Mouse (Mus musculus): ENCODE measurements around the gene Camkk1. TPM values are rescaled to one million over a fixed set of nuclear protein-coding genes. Genes with fewer than 3 reads are reported as not detected.

Gene Camkk1
- polyA plus RNA-seq, 1 experiment from 2014 or later, result 3.7 TPM

DNA sequence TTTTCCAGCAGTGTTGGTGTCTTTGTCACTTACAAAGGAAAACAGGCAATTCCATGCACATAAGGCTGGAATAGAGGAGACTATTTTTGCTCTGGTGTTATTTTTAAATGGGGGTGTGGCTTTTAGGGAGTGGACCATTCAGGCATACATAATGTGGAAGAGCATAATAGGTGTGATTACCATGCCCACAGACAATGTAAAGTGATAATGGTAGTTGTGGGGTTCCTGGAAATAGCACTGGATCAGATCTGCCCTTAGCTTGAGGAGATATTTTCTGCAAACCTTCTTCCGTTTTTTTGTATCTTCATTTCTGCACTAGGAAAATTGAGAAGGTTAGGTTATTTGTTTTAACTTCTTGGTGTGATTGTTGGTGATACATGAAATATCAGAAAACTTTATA lies 34.0 kb downstream of the Camkk1 start:
- WGBS, result 100% methylated on average over 1 of the region's 1 CpGs
- no peak overlapping the region for H3K9ac ChIP-seq (ENCODE audit: low read depth, low read length)
- no peak overlapping the region for H3K27ac ChIP-seq (ENCODE audit: low read depth, low read length)
- ATAC-seq (ENCODE audit: low FRiP score) (no peak), DNase-seq (ENCODE audit: low spot score) (no peak)
- H3K4me1 ChIP-seq (replicated peaks; ENCODE audit: control insufficient read depth, insufficient read depth, low read length), result 0 out of 2 replicates have a peak, but pooled peaks cover 2% of the 10 kb centered on the region
- H3K36me3 ChIP-seq (ENCODE audit: control insufficient read depth, insufficient read depth, low read length), result no peaks in the 10 kb centered on the region
- no peak overlapping the region for H3K4me3 ChIP-seq (ENCODE audit: low read depth, low read length)
- no peaks in the 10 kb centered on the region for H3K9me3 ChIP-seq (ENCODE audit: control insufficient read depth, low read length)
- no peak overlapping the region for H3K4me2 ChIP-seq (replicated peaks; ENCODE audit: low read depth, low read length)
- H3K27me3 ChIP-seq (ENCODE audit: control insufficient read depth, insufficient read depth, low read length), result no peaks in the 10 kb centered on the region

DNA sequence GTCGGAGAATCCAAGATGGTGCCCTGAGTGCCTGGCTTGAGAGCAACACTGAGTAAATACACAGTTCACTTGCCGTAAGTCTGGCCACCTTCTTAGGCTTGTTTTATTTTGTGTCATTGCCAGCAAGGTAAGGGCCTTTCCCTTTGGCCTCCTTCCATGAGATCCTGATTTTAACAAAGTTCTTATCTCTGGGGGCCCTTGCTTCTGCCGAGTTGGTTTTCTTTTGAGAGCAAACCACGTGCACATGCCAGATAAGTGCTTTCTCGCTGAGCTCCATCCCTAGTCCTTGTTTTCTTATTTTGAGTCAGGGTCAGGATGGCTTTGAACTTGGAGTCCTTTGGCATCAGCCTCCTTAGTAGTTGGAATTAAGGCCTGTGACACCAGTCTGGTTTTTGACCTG lies 38.9 kb downstream of the Camkk1 start:
- DNase-seq (ENCODE audit: low spot score) (no peak), ATAC-seq (ENCODE audit: low FRiP score) (no peak)
- H3K4me1 ChIP-seq (replicated peaks; ENCODE audit: control insufficient read depth, insufficient read depth, low read length), result no peaks in the 10 kb centered on the region
- 90% methylated on average over 5 of the region's 5 CpGs for WGBS
- no peak overlapping the region for H3K4me3 ChIP-seq (ENCODE audit: low read depth, low read length)
- H3K27ac ChIP-seq (ENCODE audit: low read depth, low read length), result no peak overlapping the region
- H3K36me3 ChIP-seq (ENCODE audit: control insufficient read depth, insufficient read depth, low read length), result no peaks in the 10 kb centered on the region
- no peak overlapping the region for H3K9ac ChIP-seq (ENCODE audit: low read depth, low read length)
- H3K4me2 ChIP-seq (replicated peaks; ENCODE audit: low read depth, low read length), result no peak overlapping the region
- no peaks in the 10 kb centered on the region for H3K27me3 ChIP-seq (ENCODE audit: control insufficient read depth, insufficient read depth, low read length)
- no peaks in the 10 kb centered on the region for H3K9me3 ChIP-seq (ENCODE audit: control insufficient read depth, low read length)

DNA sequence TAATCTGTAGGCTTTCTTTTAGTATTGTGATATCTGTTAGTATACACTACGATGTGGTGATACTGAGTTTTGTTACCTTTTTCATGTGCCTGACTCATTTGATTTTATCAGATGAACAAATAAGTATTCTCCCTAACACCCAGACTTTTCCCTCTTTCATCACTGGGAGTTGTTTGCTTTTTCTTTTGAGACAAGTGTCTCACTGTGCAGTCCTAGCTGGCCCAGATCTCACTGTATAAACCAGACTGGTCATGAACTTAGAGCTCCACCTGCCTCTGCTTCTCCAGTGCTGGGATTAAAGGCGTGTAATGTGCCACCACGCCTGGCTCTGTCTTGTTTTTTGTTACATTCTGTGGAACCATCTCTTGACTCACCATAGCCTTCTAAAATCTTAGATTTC lies 40.8 kb downstream of the Camkk1 start:
- no peaks in the 10 kb centered on the region for H3K9me3 ChIP-seq (ENCODE audit: control insufficient read depth, low read length)
- H3K4me1 ChIP-seq (replicated peaks; ENCODE audit: control insufficient read depth, insufficient read depth, low read length), result no peaks in the 10 kb centered on the region
- no peak overlapping the region for H3K4me3 ChIP-seq (ENCODE audit: low read depth, low read length)
- ATAC-seq (ENCODE audit: low FRiP score), result no peak
- H3K36me3 ChIP-seq (ENCODE audit: control insufficient read depth, insufficient read depth, low read length), result no peaks in the 10 kb centered on the region
- H3K27ac ChIP-seq (ENCODE audit: low read depth, low read length), result no peak overlapping the region
- DNase-seq (ENCODE audit: low spot score), result no peak
- WGBS, result 91% methylated on average over 3 of the region's 3 CpGs
- no peaks in the 10 kb centered on the region for H3K27me3 ChIP-seq (ENCODE audit: control insufficient read depth, insufficient read depth, low read length)
- no peak overlapping the region for H3K4me2 ChIP-seq (replicated peaks; ENCODE audit: low read depth, low read length)
- H3K9ac ChIP-seq (ENCODE audit: low read depth, low read length), result no peak overlapping the region

DNA sequence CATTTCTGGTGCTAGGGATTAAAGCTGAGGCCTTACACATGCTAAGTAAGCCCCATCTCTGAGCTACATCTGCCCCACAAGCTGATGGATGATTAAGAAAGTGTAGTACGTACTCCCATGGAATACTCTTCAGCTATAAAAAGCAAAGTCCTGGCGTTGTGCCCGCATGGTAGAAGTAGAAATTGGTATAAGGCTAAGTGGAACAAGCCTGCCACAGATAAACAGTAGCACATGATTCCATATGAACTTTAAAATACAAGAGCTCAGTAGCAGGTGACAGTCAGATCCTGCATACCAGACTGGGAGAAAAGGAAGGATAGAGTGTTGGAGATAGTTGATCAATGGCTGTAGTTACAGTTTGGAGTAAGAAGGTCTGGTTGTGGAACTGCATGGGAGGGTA lies 42.6 kb downstream of the Camkk1 start:
- Histone ChIP-seq H3K9ac (ENCODE audit: low read depth, low read length) (no peak overlapping the region), H3K4me3 (ENCODE audit: low read depth, low read length) (no peak overlapping the region), H3K9me3 (ENCODE audit: control insufficient read depth, low read length) (no peaks in the 10 kb centered on the region), H3K4me1 (replicated peaks; ENCODE audit: control insufficient read depth, insufficient read depth, low read length) (no peaks in the 10 kb centered on the region), H3K36me3 (ENCODE audit: control insufficient read depth, insufficient read depth, low read length) (0 out of 2 replicates have a peak, but pooled peaks cover 3% of the 10 kb centered on the region), H3K27ac (ENCODE audit: low read depth, low read length) (no peak overlapping the region), H3K4me2 (replicated peaks; ENCODE audit: low read depth, low read length) (no peak overlapping the region), H3K27me3 (ENCODE audit: control insufficient read depth, insufficient read depth, low read length) (no peaks in the 10 kb centered on the region)
- WGBS, result 94% methylated on average over 3 of the region's 3 CpGs
- no peak for ATAC-seq (ENCODE audit: low FRiP score)
- no peak for DNase-seq (ENCODE audit: low spot score)

DNA sequence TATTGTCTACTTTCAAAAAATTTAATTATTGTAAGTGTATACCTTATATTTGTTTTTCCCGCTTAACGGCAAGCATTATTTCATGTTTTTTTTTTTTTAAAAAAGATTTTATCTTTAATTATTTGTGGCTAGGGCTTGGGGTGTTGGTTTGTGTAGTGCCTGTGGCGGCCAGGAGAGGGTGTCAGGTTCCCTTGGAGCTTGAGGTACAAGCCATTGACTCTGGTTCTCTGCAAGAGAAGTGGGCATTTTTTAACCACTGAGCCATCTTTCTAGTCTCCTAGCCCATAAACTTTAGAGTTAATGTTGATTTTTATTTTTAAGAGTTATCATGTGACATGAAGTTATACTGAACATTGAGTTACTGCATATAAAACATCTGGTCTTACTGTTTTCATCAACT lies 53.0 kb downstream of the Camkk1 start:
- H3K36me3 ChIP-seq (ENCODE audit: control insufficient read depth, insufficient read depth, low read length), result peaks cover 9% of the 10 kb centered on the region

DNA sequence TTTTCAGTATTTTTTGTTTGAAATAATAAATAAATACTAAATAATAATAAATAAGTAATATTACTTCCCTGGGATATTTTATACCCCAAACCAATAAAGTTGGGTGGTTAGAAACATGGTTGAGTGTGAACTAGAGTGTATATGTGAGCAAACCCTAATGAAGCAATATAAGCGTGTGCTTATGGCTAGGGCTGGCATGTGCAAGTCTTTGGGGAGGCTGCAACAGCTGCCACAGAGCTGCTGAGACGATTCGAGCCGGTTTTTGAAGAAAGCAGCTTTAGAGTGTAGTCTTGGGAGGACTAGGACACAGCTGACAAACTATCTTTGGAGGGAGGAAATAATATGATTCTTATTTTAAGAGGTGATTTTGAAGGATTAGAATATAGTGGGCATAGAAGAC lies 57.5 kb downstream of the Camkk1 start:
- no peaks in the 10 kb centered on the region for H3K27me3 ChIP-seq (ENCODE audit: control insufficient read depth, insufficient read depth, low read length)
- WGBS, result 90% methylated on average over 4 of the region's 4 CpGs
- 0 out of 2 replicates have a peak, but pooled peaks cover 3% of the 10 kb centered on the region for H3K36me3 ChIP-seq (ENCODE audit: control insufficient read depth, insufficient read depth, low read length)
- no peak overlapping the region for H3K4me2 ChIP-seq (replicated peaks; ENCODE audit: low read depth, low read length)
- DNase-seq (ENCODE audit: low spot score) (no peak), ATAC-seq (ENCODE audit: low FRiP score) (no peak)
- no peak overlapping the region for H3K9ac ChIP-seq (ENCODE audit: low read depth, low read length)
- no peaks in the 10 kb centered on the region for H3K4me1 ChIP-seq (replicated peaks; ENCODE audit: control insufficient read depth, insufficient read depth, low read length)
- no peak overlapping the region for H3K4me3 ChIP-seq (ENCODE audit: low read depth, low read length)
- H3K27ac ChIP-seq (ENCODE audit: low read depth, low read length), result no peak overlapping the region
- no peaks in the 10 kb centered on the region for H3K9me3 ChIP-seq (ENCODE audit: control insufficient read depth, low read length)

More for the DNA sequence above, 53.0 kb downstream of the Camkk1 start:
- Histone ChIP-seq H3K27me3 (ENCODE audit: control insufficient read depth, insufficient read depth, low read length) (no peaks in the 10 kb centered on the region), H3K27ac (ENCODE audit: low read depth, low read length) (no peak overlapping the region), H3K4me1 (replicated peaks; ENCODE audit: control insufficient read depth, insufficient read depth, low read length) (no peaks in the 10 kb centered on the region), H3K4me2 (replicated peaks; ENCODE audit: low read depth, low read length) (no peak overlapping the region), H3K9me3 (ENCODE audit: control insufficient read depth, low read length) (no peaks in the 10 kb centered on the region), H3K4me3 (ENCODE audit: low read depth, low read length) (no peak overlapping the region), H3K9ac (ENCODE audit: low read depth, low read length) (no peak overlapping the region)
- DNase-seq (ENCODE audit: low spot score), result peak; percentile 12
- ATAC-seq (ENCODE audit: low FRiP score), result no peak
- 93% methylated on average over 3 of the region's 3 CpGs for WGBS

DNA sequence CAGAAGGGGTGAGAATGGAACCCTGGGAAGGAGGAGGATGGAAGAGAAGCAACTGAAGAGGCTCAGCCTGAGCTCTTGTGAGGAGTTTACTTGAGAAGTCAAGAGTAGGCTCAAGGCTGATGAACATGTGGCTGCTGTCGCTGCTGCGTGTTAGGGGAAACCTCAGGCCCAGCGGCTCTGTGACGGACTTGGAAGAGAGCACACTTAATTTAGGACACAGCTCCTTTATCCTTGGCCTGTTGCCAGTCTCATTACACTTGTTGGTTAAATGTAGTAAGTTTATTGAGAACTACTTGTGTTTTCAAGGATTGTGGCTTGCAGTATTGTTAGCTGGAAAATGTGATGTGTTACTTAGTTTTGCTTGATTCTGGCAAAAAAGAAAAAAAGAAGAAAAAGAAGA lies 57.9 kb downstream of the Camkk1 start:
- Histone ChIP-seq H3K36me3 (ENCODE audit: control insufficient read depth, insufficient read depth, low read length) (0 out of 2 replicates have a peak, but pooled peaks cover 3% of the 10 kb centered on the region), H3K27me3 (ENCODE audit: control insufficient read depth, insufficient read depth, low read length) (no peaks in the 10 kb centered on the region), H3K27ac (ENCODE audit: low read depth, low read length) (no peak overlapping the region), H3K4me2 (replicated peaks; ENCODE audit: low read depth, low read length) (no peak overlapping the region), H3K4me1 (replicated peaks; ENCODE audit: control insufficient read depth, insufficient read depth, low read length) (no peaks in the 10 kb centered on the region), H3K9me3 (ENCODE audit: control insufficient read depth, low read length) (no peaks in the 10 kb centered on the region), H3K9ac (ENCODE audit: low read depth, low read length) (no peak overlapping the region), H3K4me3 (ENCODE audit: low read depth, low read length) (no peak overlapping the region)
- ATAC-seq (ENCODE audit: low FRiP score), result no peak
- no peak for DNase-seq (ENCODE audit: low spot score)
- WGBS, result 97% methylated on average over 4 of the region's 4 CpGs

DNA sequence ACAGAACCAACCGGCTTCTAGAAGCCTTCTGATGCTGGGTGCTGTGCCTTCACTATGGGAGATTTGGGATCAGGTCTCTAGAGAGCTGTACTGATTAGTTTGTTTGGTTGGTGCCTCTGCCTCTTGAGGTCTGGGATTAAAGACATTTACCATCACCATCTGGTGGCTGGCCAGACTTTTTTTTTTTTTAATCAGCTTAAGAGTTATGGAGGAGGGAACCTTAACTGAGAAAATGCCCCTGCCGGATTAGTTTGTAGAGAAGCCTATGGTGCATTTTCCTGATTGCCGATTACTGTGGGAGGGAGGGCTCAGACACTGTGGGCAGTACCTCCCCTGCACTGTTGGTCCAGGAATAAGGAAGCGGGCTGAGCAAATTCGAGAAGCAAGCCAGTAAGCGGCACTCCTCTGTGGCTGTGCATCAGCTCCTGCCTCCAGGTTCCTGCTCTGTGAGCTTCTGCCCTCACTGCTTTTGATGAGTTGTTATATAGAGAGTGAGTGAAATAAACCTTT lies 58.5 kb downstream of the Camkk1 start:
- no peaks in the 10 kb centered on the region for H3K4me1 ChIP-seq (replicated peaks; ENCODE audit: control insufficient read depth, insufficient read depth, low read length)
- H3K27me3 ChIP-seq (ENCODE audit: control insufficient read depth, insufficient read depth, low read length), result no peaks in the 10 kb centered on the region
- 0 out of 2 replicates have a peak, but pooled peaks cover 3% of the 10 kb centered on the region for H3K36me3 ChIP-seq (ENCODE audit: control insufficient read depth, insufficient read depth, low read length)
- no peak overlapping the region for H3K4me3 ChIP-seq (ENCODE audit: low read depth, low read length)
- no peak overlapping the region for H3K9ac ChIP-seq (ENCODE audit: low read depth, low read length)
- no peak for ATAC-seq (ENCODE audit: low FRiP score)
- no peaks in the 10 kb centered on the region for H3K9me3 ChIP-seq (ENCODE audit: control insufficient read depth, low read length)
- H3K4me2 ChIP-seq (replicated peaks; ENCODE audit: low read depth, low read length), result no peak overlapping the region
- WGBS, result 92% methylated on average over 6 of the region's 6 CpGs
- DNase-seq (ENCODE audit: low spot score), result no peak
- H3K27ac ChIP-seq (ENCODE audit: low read depth, low read length), result no peak overlapping the region

DNA sequence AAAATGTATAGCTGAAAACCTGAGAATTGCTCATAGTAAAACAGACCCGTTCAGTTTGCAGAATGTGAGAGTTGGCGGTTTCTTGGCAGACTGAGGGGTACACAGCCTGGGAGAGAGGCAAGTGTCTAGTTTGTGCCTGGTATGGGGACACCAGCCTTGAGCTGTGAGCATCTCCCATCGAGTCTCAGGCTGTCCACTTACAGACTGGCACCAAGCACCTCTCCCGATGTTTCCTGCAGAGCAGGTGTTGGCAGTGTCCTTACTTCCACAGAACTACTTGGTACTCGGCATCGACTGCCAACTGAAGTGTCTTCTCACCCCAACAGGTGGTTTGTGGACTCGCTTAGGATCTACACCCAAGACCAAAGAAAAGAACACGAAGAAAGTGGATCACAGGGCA lies 59.8 kb downstream of the Camkk1 start:
- DNase-seq (ENCODE audit: low spot score) (no peak), ATAC-seq (ENCODE audit: low FRiP score) (no peak)
- Histone ChIP-seq H3K27me3 (ENCODE audit: control insufficient read depth, insufficient read depth, low read length) (no peaks in the 10 kb centered on the region), H3K4me1 (replicated peaks; ENCODE audit: control insufficient read depth, insufficient read depth, low read length) (no peaks in the 10 kb centered on the region), H3K36me3 (ENCODE audit: control insufficient read depth, insufficient read depth, low read length) (0 out of 2 replicates have a peak, but pooled peaks cover 2% of the 10 kb centered on the region), H3K9ac (ENCODE audit: low read depth, low read length) (no peak overlapping the region), H3K4me3 (ENCODE audit: low read depth, low read length) (no peak overlapping the region), H3K27ac (ENCODE audit: low read depth, low read length) (no peak overlapping the region), H3K9me3 (ENCODE audit: control insufficient read depth, low read length) (no peaks in the 10 kb centered on the region), H3K4me2 (replicated peaks; ENCODE audit: low read depth, low read length) (no peak overlapping the region)
- 93% methylated on average over 8 of the region's 8 CpGs for WGBS
